Mouse (Mus musculus): Measurements from ENCODE around the gene Coil. TPM values are rescaled to one million over a fixed set of nuclear protein-coding genes. Genes with fewer than 3 reads are reported as not detected.

The Coil gene
- total and polyA plus RNA-seq, 3 experiments: 28.5 to 37.4 (median 35.4) TPM

DNA sequence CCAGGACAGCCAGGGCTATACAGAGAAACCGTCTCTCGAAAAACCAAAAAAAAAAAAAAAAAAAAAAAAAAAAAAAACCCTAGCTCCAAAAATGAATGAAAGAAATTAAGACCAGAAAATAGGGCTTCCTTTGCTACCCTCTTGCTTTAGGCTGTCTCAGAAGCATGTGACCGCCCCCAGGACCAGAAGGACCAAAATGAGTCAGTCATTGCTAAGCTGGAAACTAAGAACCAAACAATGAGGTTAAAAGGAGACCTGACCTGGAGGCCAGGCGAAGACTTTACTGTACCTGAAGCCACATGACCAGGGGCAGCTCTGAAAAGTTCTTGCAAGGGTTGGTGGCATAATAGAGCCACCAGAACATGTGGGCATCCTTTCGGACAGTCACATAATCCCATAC lies 17.9 kb upstream of the Coil start:
- peaks cover 23 to 65% of the 10 kb centered on the region in 2 experiments for H3K4me1 ChIP-seq (ENCODE audit: control insufficient read depth in 1 of 2, insufficient read depth in 2 of 2)
- dilution Hi-C loops (cut with MboI; ENCODE audit: extremely low pct_ligation_motif_present, extremely low pct_unique_long_range_greater_than_20kb, low sequenced_read_pairs): no loop called here
- DNase-seq (ENCODE audit: extremely low read depth): peak; percentile 91
- peak overlapping the region; percentile 79 for H3K27ac ChIP-seq (ENCODE audit: insufficient read depth, low read depth)
- peaks cover 15 to 44% of the 10 kb centered on the region in 2 experiments for H3K36me3 ChIP-seq (replicated peaks in 1 of 2; ENCODE audit: control insufficient read depth in 1 of 2, insufficient read depth in 1 of 2, low read length in 1 of 2)
- no peaks in the 10 kb centered on the region for H3K27me3 ChIP-seq (replicated peaks)
- TF ChIP-seq ETS1 (conservative IDR thresholded peaks at IDR 0.05; ENCODE audit: low read depth, low read length): peak; percentile 93
- no peak for TF ChIP-seq ZC3H11A (IDR thresholded peaks at IDR 0.05; ENCODE audit: low read depth, low read length)
- peak; percentile 95 for TF ChIP-seq EP300 (IDR thresholded peaks at IDR 0.05; ENCODE audit: low read length)
- TF ChIP-seq NELFE (IDR thresholded peaks at IDR 0.05; ENCODE audit: low read depth, low read length): no peak
- TF ChIP-seq CTCF (conservative IDR thresholded peaks at IDR 0.05 in 1 of 2, IDR thresholded peaks at IDR 0.05 in 1 of 2; ENCODE audit: low read depth in 2 of 2, low read length in 2 of 2): no peak
- peak; percentile 87; the same call in 1 of the 2 replicates for TF ChIP-seq MXI1 (IDR thresholded peaks at IDR 0.05; ENCODE audit: low read depth, low read length)
- TF ChIP-seq USF2 (conservative IDR thresholded peaks at IDR 0.05; ENCODE audit: low read depth, low read length): peak; percentile 56
- peak; percentile 93 for TF ChIP-seq JUN (IDR thresholded peaks at IDR 0.05; ENCODE audit: insufficient read depth, low read depth, low read length)
- peak; percentile 62 for TF ChIP-seq CHD2 (IDR thresholded peaks at IDR 0.05; ENCODE audit: low read length)
- no peak for TF ChIP-seq NRF1 (IDR thresholded peaks at IDR 0.05; ENCODE audit: low read depth, low read length)
- TF ChIP-seq RCOR1 (conservative IDR thresholded peaks at IDR 0.05; ENCODE audit: low read depth, low read length): peak; percentile 87
- no peak; the same call in 1 of the 2 replicates for TF ChIP-seq HCFC1 (IDR thresholded peaks at IDR 0.05; ENCODE audit: low read depth, low read length)
- peak; percentile 87 for TF ChIP-seq SIN3A (IDR thresholded peaks at IDR 0.05; ENCODE audit: low read length)
- no peak for TF ChIP-seq ZMIZ1 (IDR thresholded peaks at IDR 0.05; ENCODE audit: low read depth, low read length)
- TF ChIP-seq GABPA (IDR thresholded peaks at IDR 0.05; ENCODE audit: insufficient replicate concordance, low read depth, low read length): no peak
- peak; percentile 90 for TF ChIP-seq MAX (IDR thresholded peaks at IDR 0.05; ENCODE audit: low read length)
- TF ChIP-seq BHLHE40 (IDR thresholded peaks at IDR 0.05; ENCODE audit: low read depth, low read length): peak; percentile 96
- TF ChIP-seq ELF1 (IDR thresholded peaks at IDR 0.05; ENCODE audit: low read depth, low read length): peak; percentile 18; the same call in 1 of the 2 replicates
- TF ChIP-seq POLR2A (IDR thresholded peaks at IDR 0.05; ENCODE audit: low read depth, low read length): no peak
- no peak for TF ChIP-seq CHD1 (IDR thresholded peaks at IDR 0.05; ENCODE audit: low read depth, low read length)
- TF ChIP-seq KAT2A (IDR thresholded peaks at IDR 0.05; ENCODE audit: insufficient replicate concordance, low read length): no peak
- peak; percentile 73 for TF ChIP-seq USF1 (IDR thresholded peaks at IDR 0.05; ENCODE audit: low read depth, low read length)
- TF ChIP-seq UBTF (IDR thresholded peaks at IDR 0.05; ENCODE audit: low read depth, low read length): no peak
- TF ChIP-seq POLR2AphosphoS2 (IDR thresholded peaks at IDR 0.05; ENCODE audit: low read depth, low read length): peak; percentile 65; the same call in 1 of the 2 replicates
- peak; percentile 93 for TF ChIP-seq JUND (conservative IDR thresholded peaks at IDR 0.05; ENCODE audit: low read depth, low read length)
- no peak for TF ChIP-seq TBP (conservative IDR thresholded peaks at IDR 0.05; ENCODE audit: low read depth, low read length)
- peak; percentile 90 for TF ChIP-seq MEF2A (IDR thresholded peaks at IDR 0.05; ENCODE audit: borderline replicate concordance, low read depth, low read length)
- TF ChIP-seq ZKSCAN1 (IDR thresholded peaks at IDR 0.05; ENCODE audit: borderline replicate concordance, low read depth, low read length): no peak; the same call in 1 of the 2 replicates
- peak; percentile 99 for TF ChIP-seq IRF4 (IDR thresholded peaks at IDR 0.05; ENCODE audit: low read depth, low read length)
- no peak for TF ChIP-seq E2F4 (IDR thresholded peaks at IDR 0.05; ENCODE audit: insufficient replicate concordance, low read depth, low read length)
- peak; percentile 69; the same call in 1 of the 2 replicates for TF ChIP-seq MAFK (IDR thresholded peaks at IDR 0.05; ENCODE audit: insufficient replicate concordance, low read length)
- TF ChIP-seq ZNF384 (IDR thresholded peaks at IDR 0.05; ENCODE audit: low read depth, low read length): peak; percentile 94
- peak; percentile 84; the same call in 1 of the 2 replicates for TF ChIP-seq MAZ (IDR thresholded peaks at IDR 0.05; ENCODE audit: low read depth, low read length)
- TF ChIP-seq PAX5 (IDR thresholded peaks at IDR 0.05; ENCODE audit: low read length): no peak
- TF ChIP-seq SMC3 (IDR thresholded peaks at IDR 0.05; ENCODE audit: low read depth, low read length): no peak
- peak; percentile 87 for TF ChIP-seq MYC (IDR thresholded peaks at IDR 0.05; ENCODE audit: low read depth, low read length)
- no peak; the same call in 1 of the 2 replicates for TF ChIP-seq RAD21 (IDR thresholded peaks at IDR 0.05; ENCODE audit: low read depth, low read length)
- TF ChIP-seq TCF12 (IDR thresholded peaks at IDR 0.05; ENCODE audit: low read depth, low read length): peak; percentile 91
- peak overlapping the region in 2 of 3 experiments; percentile 3 to 11 for H3K4me3 ChIP-seq (replicated peaks in 1 of 3; ENCODE audit: low read depth in 2 of 3, low read length in 2 of 3, poor library complexity in 1 of 3)
- H3K79me2 ChIP-seq (replicated peaks; ENCODE audit: control insufficient read depth, extremely low read depth, insufficient read depth, poor library complexity, severe bottlenecking): peaks cover 39% of the 10 kb centered on the region
- in situ Hi-C loops (cut with MboI; ENCODE audit: low pct_ligation_motif_present, low pct_unique_long_range_greater_than_20kb, low sequenced_read_pairs): loop anchor here (5.0 kb wide), 2 partner anchors 45 to 100 kb away; no protein-coding TSS in a partner anchor
- H3K9me3 ChIP-seq (replicated peaks; ENCODE audit: low read length): no peaks in the 10 kb centered on the region
- 0 out of 2 replicates have a peak overlapping the region, but pooled peaks have one; percentile 2 for H3K9ac ChIP-seq (ENCODE audit: insufficient read depth, low read depth)
- H3K4me2 ChIP-seq (ENCODE audit: insufficient read depth, low read depth, poor library complexity, severe bottlenecking): peak overlapping the region; percentile 98
